Comparison of ENCODE assay signal across 8 mouse cellular contexts in the genomic region with DNA sequence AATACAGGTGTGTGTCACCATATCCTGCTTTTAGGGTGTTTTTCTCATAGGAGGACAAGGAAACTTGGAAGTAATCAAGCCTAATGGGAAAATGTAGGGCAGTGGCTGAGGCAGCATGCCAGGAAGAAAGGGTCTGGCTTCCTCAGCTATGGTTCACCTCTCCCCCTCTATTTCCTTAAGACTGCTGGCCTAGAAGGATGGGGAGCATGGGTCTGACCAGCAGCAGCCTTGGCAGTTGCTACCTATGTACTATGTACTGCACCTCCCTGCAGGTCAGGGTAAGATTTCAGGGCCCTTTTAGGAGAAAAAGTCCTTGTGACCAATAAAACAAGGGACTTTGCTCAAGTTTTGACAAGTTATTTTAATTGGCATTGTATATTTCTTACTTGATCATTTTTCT. TPM values are rescaled to one million over a fixed set of nuclear protein-coding genes. Genes with fewer than 3 reads are reported as not detected.
DNase-seq lines count a peak whose midpoint lies in the region; ATAC-seq and TF ChIP-seq lines count a peak whose summit lies in the region.

No protein-coding gene starts in this region.

- H3K27me3 ChIP-seq in kidney, postnatal 0 days (ENCODE audit: insufficient read depth, low read length) = no peaks in the 10 kb centered on the region
- H3K27me3 ChIP-seq in limb, embryonic 10.5 days (ENCODE audit: low read depth, poor library complexity, severe bottlenecking) = no peaks in the 10 kb centered on the region
- H3K27me3 ChIP-seq in neural tube, embryonic 12.5 days (replicated peaks) = no peaks in the 10 kb centered on the region

- no peak for DNase-seq in kidney, postnatal 0 days (ENCODE audit: low spot score)
- DNase-seq in kidney, adult 11 months = no peak
- no peak for DNase-seq in limb, embryonic 10.5 days (ENCODE audit: low spot score)
- no peak for DNase-seq in right cerebral cortex, postnatal 36 days (ENCODE audit: low spot score in 2 of 2)
- no peak for DNase-seq in left cerebral cortex, adult 11 months (ENCODE audit: low spot score)
- no peak for DNase-seq in frontal cortex, postnatal 25 days (ENCODE audit: low spot score in 2 of 2)

- no peaks in the 10 kb centered on the region for H3K4me1 ChIP-seq in kidney, postnatal 0 days (replicated peaks; ENCODE audit: insufficient read depth, low read length)
- H3K4me1 ChIP-seq in embryonic fibroblast, embryonic 13.5 days (ENCODE audit: control insufficient read depth, insufficient read depth, low read length) = peaks cover 2% of the 10 kb centered on the region; the same call in 1 of the 2 replicates
- H3K4me1 ChIP-seq in limb, embryonic 10.5 days = peaks cover 18% of the 10 kb centered on the region
- H3K4me1 ChIP-seq in neural tube, embryonic 12.5 days = peaks cover 8% of the 10 kb centered on the region

- no peak for TF ChIP-seq CTCF in kidney, postnatal 0 days (IDR thresholded peaks at IDR 0.05; ENCODE audit: low read depth)
- TF ChIP-seq CTCF in embryonic fibroblast, embryonic 13.5 days (IDR thresholded peaks at IDR 0.05; ENCODE audit: borderline replicate concordance, insufficient read depth, low read length) = no peak

- ATAC-seq in kidney, postnatal 0 days (replicated peaks; ENCODE audit: low FRiP score, low read depth) = no peak
- no peak for ATAC-seq in neural tube, embryonic 12.5 days (ENCODE audit: low FRiP score, low read depth)

- TF ChIP-seq POLR2A in embryonic fibroblast, embryonic 13.5 days (IDR thresholded peaks at IDR 0.05; ENCODE audit: low read depth, low read length) = no peak

- no peak overlapping the region for H3K9ac ChIP-seq in kidney, postnatal 0 days (ENCODE audit: low read depth, low read length)
- no peak overlapping the region for H3K9ac ChIP-seq in neural tube, embryonic 12.5 days

- peaks cover 25% of the 10 kb centered on the region for H3K36me3 ChIP-seq in kidney, postnatal 0 days (ENCODE audit: insufficient read depth, low read length)
- H3K36me3 ChIP-seq in limb, embryonic 10.5 days = peaks cover 56% of the 10 kb centered on the region
- H3K36me3 ChIP-seq in neural tube, embryonic 12.5 days = peaks cover 39% of the 10 kb centered on the region

- no peaks in the 10 kb centered on the region for H3K9me3 ChIP-seq in kidney, postnatal 0 days (replicated peaks; ENCODE audit: low read length)
- no peaks in the 10 kb centered on the region for H3K9me3 ChIP-seq in limb, embryonic 10.5 days (replicated peaks)
- H3K9me3 ChIP-seq in neural tube, embryonic 12.5 days = no peaks in the 10 kb centered on the region

- H3K27ac ChIP-seq in kidney, postnatal 0 days = no peak overlapping the region
- H3K27ac ChIP-seq in embryonic fibroblast, embryonic 13.5 days (ENCODE audit: insufficient read depth, low read length) = no peak overlapping the region
- no peak overlapping the region for H3K27ac ChIP-seq in limb, embryonic 10.5 days
- H3K27ac ChIP-seq in neural tube, embryonic 12.5 days = no peak overlapping the region

- no peak overlapping the region; the same call in 1 of the 2 replicates for H3K4me3 ChIP-seq in kidney, postnatal 0 days (replicated peaks; ENCODE audit: low read depth, low read length)
- H3K4me3 ChIP-seq in embryonic fibroblast, embryonic 13.5 days (ENCODE audit: insufficient read depth, low read length) = peak overlapping the region; percentile 67
- H3K4me3 ChIP-seq in limb, embryonic 10.5 days = peak overlapping the region; percentile 75; the same call in 1 of the 2 replicates
- H3K4me3 ChIP-seq in neural tube, embryonic 12.5 days = no peak overlapping the region

- peak overlapping the region; percentile 95 for H3K4me2 ChIP-seq in kidney, postnatal 0 days (ENCODE audit: low read length)
- peak overlapping the region; percentile 94 for H3K4me2 ChIP-seq in neural tube, embryonic 12.5 days (replicated peaks)

RNA-seq across cellular contexts. Expression of a gene that starts 0.8 kb away (rescaled TPM):
- 47.7 and 53.9 TPM in 2 replicates for polyA plus RNA-seq in kidney, postnatal 0 days (2015; fragmentation: Nextera tagmentation; extraction: Ambion mirVana)
- 81.2 and 86.1 TPM in 2 replicates for polyA plus RNA-seq in embryonic fibroblast, embryonic 13.5 days (2011; ENCODE audit: insufficient read length, low read depth, missing spikeins)
- polyA plus RNA-seq in limb, embryonic 10.5 days (2016; fragmentation: Nextera tagmentation; extraction: Ambion mirVana) = 62.2 and 72.1 TPM in 2 replicates
- 64.4 and 64.6 TPM in 2 replicates for polyA plus RNA-seq in neural tube, embryonic 12.5 days (2016; fragmentation: Nextera tagmentation; extraction: Ambion mirVana)

RNA-seq across cellular contexts. Expression of a gene that starts 18.5 kb away (rescaled TPM):
- polyA plus RNA-seq in kidney, postnatal 0 days (2015; fragmentation: Nextera tagmentation; extraction: Ambion mirVana) = 7.7 and 8.1 TPM in 2 replicates
- polyA plus RNA-seq in embryonic fibroblast, embryonic 13.5 days (2011; ENCODE audit: insufficient read length, low read depth, missing spikeins) = 6.5 and 7.0 TPM in 2 replicates
- 6.1 and 6.9 TPM in 2 replicates for polyA plus RNA-seq in limb, embryonic 10.5 days (2016; fragmentation: Nextera tagmentation; extraction: Ambion mirVana)
- polyA plus RNA-seq in neural tube, embryonic 12.5 days (2016; fragmentation: Nextera tagmentation; extraction: Ambion mirVana) = 8.5 and 9.1 TPM in 2 replicates

RNA-seq across cellular contexts. Expression of a gene that starts 28.5 kb away (rescaled TPM):
- polyA plus RNA-seq in kidney, postnatal 0 days (2015; fragmentation: Nextera tagmentation; extraction: Ambion mirVana) = 126 and 133 TPM in 2 replicates
- polyA plus RNA-seq in embryonic fibroblast, embryonic 13.5 days (2011; ENCODE audit: insufficient read length, low read depth, missing spikeins) = 48.4 and 52.4 TPM in 2 replicates
- polyA plus RNA-seq in limb, embryonic 10.5 days (2016; fragmentation: Nextera tagmentation; extraction: Ambion mirVana) = 106 and 107 TPM in 2 replicates
- 133 and 139 TPM in 2 replicates for polyA plus RNA-seq in neural tube, embryonic 12.5 days (2016; fragmentation: Nextera tagmentation; extraction: Ambion mirVana)

RNA-seq across cellular contexts. Expression of a gene that starts 57.8 kb away (rescaled TPM):
- 18.3 and 21.3 TPM in 2 replicates for polyA plus RNA-seq in kidney, postnatal 0 days (2015; fragmentation: Nextera tagmentation; extraction: Ambion mirVana)
- 34.3 and 49.7 TPM in 2 replicates for polyA plus RNA-seq in embryonic fibroblast, embryonic 13.5 days (2011; ENCODE audit: insufficient read length, low read depth, missing spikeins)
- polyA plus RNA-seq in limb, embryonic 10.5 days (2016; fragmentation: Nextera tagmentation; extraction: Ambion mirVana) = 60.5 and 62.5 TPM in 2 replicates
- polyA plus RNA-seq in neural tube, embryonic 12.5 days (2016; fragmentation: Nextera tagmentation; extraction: Ambion mirVana) = 33.0 and 33.7 TPM in 2 replicates

Comparison
In these comparisons a context has a peak if more than half of its experiments do, and no peak if none do; other contexts are left out.
1. H3K4me3 ChIP-seq: peak in embryonic fibroblast, embryonic 13.5 days (single experiment) and limb, embryonic 10.5 days (single experiment); none in kidney, postnatal 0 days (single experiment) and neural tube, embryonic 12.5 days (single experiment).